Mouse (Mus musculus): Measurements from ENCODE around the gene Igf2bp3.

DNA sequence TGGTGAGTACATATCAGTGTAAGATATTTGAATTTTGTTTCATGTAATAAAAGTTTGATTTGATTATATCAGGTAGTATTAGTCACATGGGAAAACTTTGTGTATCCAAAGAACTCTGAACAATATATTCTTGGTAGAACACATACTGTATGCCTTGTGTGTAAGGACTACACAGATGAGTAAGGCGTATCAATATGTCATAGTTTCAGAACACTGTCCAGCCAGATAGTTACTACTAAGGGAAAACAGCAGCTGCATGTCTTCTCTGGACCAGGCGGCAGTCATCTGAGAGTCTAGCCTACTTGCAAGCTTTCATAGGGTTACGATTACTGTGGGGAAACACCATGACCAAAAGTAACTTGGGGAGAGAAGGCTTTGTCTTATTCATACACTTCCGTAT is 131.7 kb downstream of the Igf2bp3 start:
- TF ChIP-seq CTCF (IDR thresholded peaks at IDR 0.05; ENCODE audit: extremely low read depth, insufficient read depth, low read length) (no peak), POLR2A (IDR thresholded peaks at IDR 0.05; ENCODE audit: extremely low read depth, insufficient read depth, low read length) (no peak)

Data from cortical plate, adult 2 months (tissue).